Mouse (Mus musculus) thymus, postnatal 0 days (tissue): ENCODE results near the gene Nup54. TPM values are rescaled to one million over a fixed set of nuclear protein-coding genes. Genes with fewer than 3 reads are reported as not detected.

Experiments
- DNase-seq: peaks from one replicate; pipeline ENCODE4 v3.0.0-alpha.2; 2015; ENCODE audit warnings: low spot score
- microRNA-seq: library from miRNA; unstranded; fragments of <30 nt; microRNA quantifications from one replicate; pipeline ENCODE4, GENCODE M21; 2016; ENCODE audit warnings: borderline number of aligned reads
- polyA plus RNA-seq: library from polyadenylated mRNA; unstranded; fragments of >200 nt; fragmentation: Nextera tagmentation; extraction: Ambion mirVana; gene quantifications from 2 replicates; pipeline ENCODE4 v1.2.1, GENCODE M21; 2015

The Nup54 gene
- polyA plus RNA-seq, 1 experiment from 2014 or later, result 44.2 TPM

DNA sequence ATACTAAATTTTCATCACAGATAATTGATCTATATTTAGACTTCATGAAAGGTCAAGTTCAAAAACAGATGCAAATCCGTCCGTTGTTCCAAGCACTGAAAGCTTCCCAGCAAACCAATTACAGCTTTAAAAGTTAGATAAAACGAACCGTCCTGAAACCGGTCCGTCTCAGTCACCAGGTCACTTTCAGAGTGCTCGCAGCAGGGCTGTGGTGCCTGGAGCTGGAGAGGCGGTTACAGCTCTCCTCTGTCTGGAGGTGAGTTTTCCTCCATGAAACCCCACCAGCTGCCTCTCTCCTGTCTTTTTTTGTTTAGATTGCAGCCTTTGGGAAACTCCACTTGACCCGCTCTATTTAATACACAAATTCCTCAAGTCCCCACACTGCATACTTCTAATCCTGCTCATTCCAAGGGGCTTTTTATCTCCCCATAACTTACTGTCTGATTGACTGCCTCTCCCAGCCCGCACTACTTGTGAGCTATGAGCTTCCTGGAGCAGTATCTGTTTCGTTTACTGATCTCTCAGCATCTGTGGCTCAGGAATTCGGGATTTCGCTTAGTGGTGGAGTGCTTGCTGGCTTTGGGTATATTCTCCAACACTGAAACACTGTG, 58.1 kb downstream of the Nup54 start:
- DNase-seq, result no peak

GRCm38 (mm10) chr5:92375368-92375767, 59.7 kb downstream of the Nup54 start:
- peak; percentile 63 for DNase-seq

GRCm38 (mm10) chr5:92374721-92375142, 60.3 kb downstream of the Nup54 start:
- peak; percentile 42 for DNase-seq

DNA sequence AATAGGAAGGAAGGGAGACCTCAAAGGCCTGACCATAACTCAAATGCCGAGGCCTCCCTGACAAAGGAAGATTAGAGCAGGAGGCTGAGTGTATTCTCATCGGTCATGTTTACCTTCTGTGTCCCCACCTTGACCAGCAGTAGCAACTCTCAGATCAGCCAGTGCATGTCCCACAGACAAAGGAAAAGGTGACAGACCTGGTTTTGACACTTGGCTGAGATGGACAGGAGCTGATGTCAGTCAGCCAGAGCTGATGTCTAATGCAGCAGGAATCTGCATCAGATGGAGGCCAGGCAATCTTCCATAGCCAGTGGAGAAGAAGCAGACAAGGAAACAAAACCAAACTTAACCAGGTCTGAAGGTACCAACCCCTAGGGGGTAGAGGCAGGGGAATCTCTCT, 62.4 kb downstream of the Nup54 start:
- no peak for DNase-seq

DNA sequence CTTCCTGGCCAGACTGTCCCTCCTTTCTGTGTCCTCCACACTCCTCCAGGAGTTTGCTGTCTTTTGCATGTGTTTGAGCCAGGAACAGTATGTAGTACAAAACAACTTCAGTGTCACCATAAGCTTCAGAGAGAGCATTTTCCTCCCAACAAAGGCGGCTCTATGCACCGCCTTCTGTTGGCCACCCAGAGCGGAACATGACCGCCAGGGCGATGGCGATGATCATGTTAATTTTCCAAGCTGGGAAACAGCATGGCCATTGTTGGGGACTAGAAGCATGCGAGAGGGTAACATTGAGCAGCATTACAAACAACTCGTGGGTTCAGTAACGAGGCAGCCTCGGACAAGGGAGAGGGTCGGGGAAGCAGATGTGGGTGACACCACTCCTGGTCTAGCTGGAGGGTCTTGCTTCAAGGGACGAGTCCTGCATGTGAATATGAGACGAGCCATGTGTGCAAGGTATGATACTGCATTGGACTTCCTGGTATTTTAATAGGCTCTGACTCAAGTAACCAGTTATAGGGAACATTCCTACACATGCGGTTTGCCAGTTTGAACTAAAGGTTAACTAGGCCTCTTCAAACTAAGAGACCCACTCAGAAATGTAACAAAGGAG, 63.5 kb downstream of the Nup54 start:
- DNase-seq, result no peak

DNA sequence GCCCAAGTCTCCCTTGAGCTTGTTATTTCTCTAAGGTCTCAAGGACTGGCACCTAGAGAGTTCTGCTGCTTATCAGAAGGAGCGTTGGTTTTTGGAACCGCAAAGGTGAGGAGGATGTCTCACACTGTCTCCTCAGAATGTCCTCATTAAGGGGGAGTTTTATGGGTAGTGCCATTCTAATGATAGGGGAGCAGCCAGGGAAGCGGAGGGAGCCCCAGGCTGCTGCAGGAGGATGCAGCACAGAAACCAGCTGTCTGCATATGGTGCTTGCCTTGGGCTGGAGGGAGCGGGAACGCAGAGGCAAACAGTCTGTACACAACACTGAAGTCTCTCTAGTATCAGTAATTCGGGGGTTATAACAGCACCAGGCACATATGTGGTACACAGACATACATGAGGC, 64.1 kb downstream of the Nup54 start:
- DNase-seq, result no peak

- DNase-seq, result no peak
These were observed 64.6 kb downstream of the Nup54 start for GRCm38 (mm10) chr5:92370392-92370791.

DNA sequence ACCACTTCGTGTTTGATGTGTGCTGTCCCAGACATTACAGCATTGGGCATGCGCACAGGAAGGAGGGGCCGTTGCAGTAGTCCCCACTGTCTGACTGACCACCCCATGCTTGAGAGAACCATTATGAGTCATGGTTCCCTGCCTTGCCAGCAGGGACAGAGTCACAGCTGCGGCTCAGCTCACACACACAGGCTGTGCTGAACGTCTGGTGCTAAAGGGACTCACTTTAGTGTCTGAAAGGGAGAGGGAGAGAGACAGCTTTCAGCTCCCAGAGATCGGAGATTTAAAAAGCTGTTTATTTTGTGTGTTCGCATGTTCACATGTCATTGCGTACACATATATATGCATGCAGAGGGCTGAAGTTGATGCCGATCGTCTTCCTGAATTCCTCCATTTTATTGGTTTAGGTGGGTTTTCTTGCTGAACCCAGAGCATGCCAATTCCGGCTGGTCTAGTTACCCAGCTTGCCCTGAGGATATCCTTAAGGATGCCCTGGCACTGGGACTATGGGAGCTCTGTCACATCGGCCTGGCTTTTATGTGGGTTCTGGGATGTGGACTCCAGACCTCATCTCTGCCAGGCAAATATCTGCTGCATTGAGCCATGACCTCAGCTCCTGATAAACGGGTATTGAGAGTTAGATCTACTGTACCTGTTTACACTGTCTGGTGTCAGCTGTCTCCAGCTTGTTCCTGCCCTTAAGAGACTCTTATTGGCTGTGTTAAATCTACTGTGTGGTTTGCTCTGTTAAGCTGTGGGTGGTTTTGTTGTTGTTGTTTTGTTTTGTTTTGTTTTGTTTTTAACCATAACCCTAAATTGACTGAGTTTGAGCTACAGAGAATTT, 65.6 kb downstream of the Nup54 start:
- DNase-seq, result no peak

DNA sequence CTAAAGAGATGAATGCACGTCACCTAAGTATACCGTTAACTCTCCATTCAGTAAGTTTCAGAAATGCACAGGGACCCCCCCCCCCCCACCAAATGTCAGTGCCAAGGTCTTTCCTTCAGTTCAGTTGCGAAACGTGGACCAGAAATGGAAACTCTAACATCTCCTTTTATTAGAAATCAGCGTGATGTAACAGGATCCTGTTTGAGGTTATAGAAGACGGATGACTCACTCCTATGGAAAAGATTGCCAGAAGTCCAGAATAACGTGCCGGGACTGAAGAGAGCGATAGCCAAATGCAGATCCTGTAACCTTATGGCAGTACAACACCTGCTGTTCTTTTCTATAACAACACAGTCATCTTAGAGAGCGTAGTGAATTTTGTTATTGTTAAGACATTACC, 66.6 kb downstream of the Nup54 start:
- no peak for DNase-seq

- DNase-seq, result no peak
These were observed 68.5 kb downstream of the Nup54 start for GRCm38 (mm10) chr5:92366565-92366964.

Small RNA genes within 50 kb of the gene (microRNA-seq; reads per million reads assigned to microRNA genes)
- not detected for gene Mir6415

Other genes starting within 250 kb of the Nup54 start
- 0.48 and 0.63 TPM in 2 replicates for gene U90926, start 219.8 kb downstream of the Nup54 start, polyA plus RNA-seq
- gene Ppef2, start 178.9 kb downstream of the Nup54 start, polyA plus RNA-seq, result 1.1 and 1.5 TPM in 2 replicates
- 12.6 and 13.4 TPM in 2 replicates for gene Naaa, start 157.0 kb downstream of the Nup54 start, polyA plus RNA-seq
- gene Sdad1, start 124.7 kb downstream of the Nup54 start, polyA plus RNA-seq, result 35.5 and 41.4 TPM in 2 replicates
- 2.9 and 4.2 TPM in 2 replicates for gene Cxcl9, start 107.1 kb downstream of the Nup54 start, polyA plus RNA-seq
- gene Art3, start 103.4 kb downstream of the Nup54 start, polyA plus RNA-seq, result 4.2 and 6.5 TPM in 2 replicates
- 96.0 and 127 TPM in 2 replicates for gene Cxcl10, start 86.3 kb downstream of the Nup54 start, polyA plus RNA-seq
- gene Scarb2, start 71.6 kb upstream of the Nup54 start, polyA plus RNA-seq, result 29.2 and 31.2 TPM in 2 replicates
- gene Fam47e, start 119.8 kb upstream of the Nup54 start, polyA plus RNA-seq, result 0.29 TPM in 1 of 2 replicates, not detected in the other
- gene Stbd1, start 167.8 kb upstream of the Nup54 start, polyA plus RNA-seq, result 2.2 and 2.3 TPM in 2 replicates
- gene Ccdc158, start 240.1 kb upstream of the Nup54 start, polyA plus RNA-seq, result 0.10 and 0.14 TPM in 2 replicates
- gene Shroom3, start 248.2 kb upstream of the Nup54 start, polyA plus RNA-seq, result 0.32 and 0.77 TPM in 2 replicates